Mouse (Mus musculus) embryonic facial prominence, embryonic 15.5 days (tissue): ENCODE measurements around the gene Tbc1d10b. TPM values are rescaled to one million over a fixed set of nuclear protein-coding genes. Genes with fewer than 3 reads are reported as not detected.

ENCODE experiments used
- ATAC-seq: fragments of 200-750 bp; cut with Nextera tagmentation; 2 replicates; pipeline ENCODE4 v1.8.0; 2017; ENCODE audit warnings: low read depth, moderate TSS enrichment; ENCODE audit not compliant: insufficient number of reproducible peaks, low FRiP score, low TSS enrichment
- H3K27ac ChIP-seq: fragments of 300-500 bp; sonication (generic); replicated peaks from 2 replicates; pipeline ENCODE4 v1.5.1; 2015; ENCODE audit warnings: mild to moderate bottlenecking, inconsistent platforms
- H3K27me3 ChIP-seq: fragments of 300-500 bp; sonication (generic); 2 replicates; pipeline ENCODE4 v1.6.1; 2015; ENCODE audit warnings: inconsistent platforms
- H3K36me3 ChIP-seq: fragments of 300-500 bp; sonication (generic); 2 replicates; pipeline ENCODE4 v1.6.1; 2015; ENCODE audit warnings: mild to moderate bottlenecking, inconsistent platforms
- H3K4me1 ChIP-seq: fragments of 300-500 bp; sonication (generic); 2 replicates; pipeline ENCODE4 v1.6.1; 2015; ENCODE audit warnings: inconsistent platforms
- H3K4me2 ChIP-seq: fragments of 300-500 bp; sonication (generic); replicated peaks from 2 replicates; pipeline ENCODE4 v1.6.1; 2015; ENCODE audit warnings: mild to moderate bottlenecking, inconsistent platforms
- H3K4me3 ChIP-seq: fragments of 300-500 bp; sonication (generic); replicated peaks from 2 replicates; pipeline ENCODE4 v1.5.1; 2015; ENCODE audit warnings: mild to moderate bottlenecking, inconsistent platforms
- H3K9ac ChIP-seq: fragments of 300-500 bp; sonication (generic); 2 replicates; pipeline ENCODE4 v1.6.1; 2015; ENCODE audit warnings: inconsistent platforms
- H3K9me3 ChIP-seq: fragments of 300-500 bp; sonication (generic); replicated peaks from 2 replicates; pipeline ENCODE4 v1.6.1; 2016; ENCODE audit warnings: inconsistent platforms
- WGBS: fragments of 180-500 bp; shearing (Covaris S2); methylation state at CpG from one replicate; pipeline ENCODE4 v1.1.7; 2015; 5-methylcytosine and 5-hydroxymethylcytosine counted together
- polyA plus RNA-seq: library from polyadenylated mRNA; unstranded; fragments of >200 nt; fragmentation: Nextera tagmentation; extraction: Ambion mirVana; gene quantifications from 2 replicates; pipeline ENCODE4 v1.2.1, GENCODE M21; 2015

Tbc1d10b gene
- polyA plus RNA-seq, 1 experiment from 2014 or later = 32.5 TPM

DNA sequence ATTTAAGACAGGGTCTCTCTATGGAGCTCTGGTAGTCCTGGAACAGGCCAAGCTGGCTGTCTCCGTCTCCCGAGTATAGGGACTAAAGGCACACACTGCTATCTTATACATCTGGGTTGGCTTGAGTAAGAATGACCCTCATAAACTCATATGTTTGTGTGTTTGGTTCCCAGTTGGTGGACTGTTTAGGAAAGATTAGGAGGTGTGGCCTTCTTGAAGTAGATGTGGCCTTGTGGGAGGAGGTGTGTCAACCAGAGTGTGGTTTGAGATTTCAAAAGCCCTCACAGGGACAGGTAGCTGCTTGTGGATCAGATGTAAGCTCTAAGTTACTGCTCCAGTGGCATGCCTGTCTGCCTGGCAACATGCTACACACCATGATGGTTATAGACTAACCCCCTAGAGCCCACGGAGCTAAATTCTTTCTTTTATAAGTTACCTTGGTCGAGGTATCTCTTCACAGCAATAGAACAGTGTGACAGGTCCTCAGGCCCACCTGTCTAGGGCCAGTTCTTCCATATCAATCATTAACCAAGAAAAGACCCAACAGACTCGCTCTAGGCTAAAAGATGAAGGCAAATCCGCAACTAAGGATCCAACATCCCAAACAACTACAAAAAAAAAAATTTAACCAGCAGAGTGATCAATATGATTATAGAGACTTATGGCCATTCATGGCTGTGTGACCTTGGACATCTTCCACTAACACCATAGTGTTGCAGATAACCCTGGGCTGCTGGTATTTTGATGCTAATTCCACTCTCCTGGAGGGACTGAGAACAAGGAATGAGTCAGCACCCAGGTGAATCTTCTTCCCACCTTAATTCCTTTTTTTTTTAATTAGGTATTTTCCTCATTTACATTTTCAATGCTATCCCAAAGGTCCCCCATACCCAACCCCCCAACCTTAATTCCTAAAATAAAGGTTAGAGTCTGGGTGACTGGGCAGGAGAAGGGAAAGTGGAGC is 15.5 kb upstream of the Tbc1d10b start:
- no peaks in the 10 kb centered on the region for H3K36me3 ChIP-seq
- H3K9ac ChIP-seq = no peak overlapping the region
- H3K4me2 ChIP-seq = no peak overlapping the region
- peaks cover under 1% of the 10 kb centered on the region; the same call in 1 of the 2 replicates for H3K4me1 ChIP-seq
- H3K27ac ChIP-seq = no peak overlapping the region
- 84% methylated on average over 6 of the region's 6 CpGs for WGBS
- no peak overlapping the region for H3K4me3 ChIP-seq
- ATAC-seq = no peak
- H3K9me3 ChIP-seq = no peaks in the 10 kb centered on the region
- no peaks in the 10 kb centered on the region for H3K27me3 ChIP-seq

DNA sequence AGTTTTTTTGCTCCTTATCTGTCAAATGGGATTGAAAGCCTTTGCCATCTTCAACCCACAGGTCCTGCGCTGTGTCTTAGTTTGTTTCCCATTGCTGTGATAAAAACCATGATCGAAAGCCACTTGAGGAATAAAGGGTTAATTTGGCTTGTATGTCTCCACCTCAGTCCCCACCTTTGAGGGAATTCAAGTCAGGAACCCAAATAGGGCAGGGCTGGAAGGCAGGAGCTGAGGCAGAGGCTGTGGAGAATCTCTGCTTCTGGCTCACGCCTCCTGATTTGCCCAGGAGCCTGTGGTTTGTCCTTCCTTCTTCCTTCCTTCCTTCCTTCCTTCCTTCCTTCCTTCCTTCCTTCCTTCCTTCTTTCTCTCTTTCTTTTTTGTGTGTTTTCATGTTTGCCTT is 14.8 kb upstream of the Tbc1d10b start:
- over 99% methylated on average over 3 of the region's 3 CpGs for WGBS
- ATAC-seq = no peak
- H3K9me3 ChIP-seq = no peaks in the 10 kb centered on the region

DNA sequence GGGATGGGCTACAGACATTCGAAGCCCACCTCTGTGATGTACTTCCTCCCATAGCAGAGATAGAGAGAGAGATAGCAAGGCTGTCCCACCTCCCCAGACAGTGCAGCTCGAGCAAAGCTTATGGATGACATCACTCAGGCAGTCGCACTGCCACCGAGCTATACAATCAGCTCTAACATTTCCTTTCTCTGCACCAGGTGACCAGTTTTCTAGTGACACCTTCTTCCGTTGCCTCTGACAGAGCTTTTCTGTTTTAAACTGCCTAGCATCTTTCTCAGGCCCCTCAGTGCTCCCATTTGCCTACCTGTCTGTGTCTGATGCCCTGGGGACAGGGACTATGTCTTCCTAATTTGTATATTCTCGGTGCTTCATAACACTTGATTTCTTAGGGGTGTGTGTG is 12.2 kb upstream of the Tbc1d10b start:
- Histone ChIP-seq H3K9ac (no peak overlapping the region), H3K9me3 (no peaks in the 10 kb centered on the region), H3K4me1 (peaks cover 3% of the 10 kb centered on the region; the same call in 1 of the 2 replicates), H3K27ac (no peak overlapping the region), H3K36me3 (no peaks in the 10 kb centered on the region), H3K27me3 (no peaks in the 10 kb centered on the region), H3K4me3 (no peak overlapping the region), H3K4me2 (no peak overlapping the region)
- no peak for ATAC-seq
- 69% methylated on average over 6 of the region's 6 CpGs for WGBS

More for the DNA sequence above, 14.8 kb upstream of the Tbc1d10b start:
- Histone ChIP-seq H3K4me1 (no peaks in the 10 kb centered on the region), H3K27ac (no peak overlapping the region), H3K9ac (no peak overlapping the region), H3K27me3 (no peaks in the 10 kb centered on the region), H3K4me2 (no peak overlapping the region), H3K4me3 (no peak overlapping the region), H3K36me3 (no peaks in the 10 kb centered on the region)

DNA sequence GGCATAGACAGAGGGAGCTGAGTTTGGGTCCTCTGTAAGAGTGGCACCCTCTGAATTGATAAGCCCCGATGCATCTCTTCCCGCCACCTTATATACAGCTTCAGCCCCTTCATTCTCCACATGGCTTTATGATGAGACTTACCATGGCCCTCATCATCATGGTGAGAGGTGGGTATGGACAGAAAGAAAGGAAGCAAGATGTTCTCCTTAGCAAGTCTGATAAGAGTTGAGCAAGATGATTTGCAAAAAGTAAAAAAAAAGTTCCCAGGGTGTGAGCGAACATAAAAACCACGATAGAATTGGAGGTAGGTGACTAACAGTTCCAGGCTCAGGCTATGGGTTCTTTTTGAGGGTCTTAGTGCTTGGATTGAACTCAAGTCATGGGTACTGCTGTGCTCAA is 10.4 kb upstream of the Tbc1d10b start:
- Histone ChIP-seq H3K4me1 (peaks cover 18% of the 10 kb centered on the region; the same call in 1 of the 2 replicates), H3K9me3 (no peaks in the 10 kb centered on the region), H3K4me2 (no peak overlapping the region), H3K9ac (no peak overlapping the region), H3K27me3 (no peaks in the 10 kb centered on the region), H3K36me3 (no peaks in the 10 kb centered on the region), H3K27ac (no peak overlapping the region), H3K4me3 (no peak overlapping the region)
- no peak for ATAC-seq
- WGBS = 85% methylated on average over 4 of the region's 4 CpGs

DNA sequence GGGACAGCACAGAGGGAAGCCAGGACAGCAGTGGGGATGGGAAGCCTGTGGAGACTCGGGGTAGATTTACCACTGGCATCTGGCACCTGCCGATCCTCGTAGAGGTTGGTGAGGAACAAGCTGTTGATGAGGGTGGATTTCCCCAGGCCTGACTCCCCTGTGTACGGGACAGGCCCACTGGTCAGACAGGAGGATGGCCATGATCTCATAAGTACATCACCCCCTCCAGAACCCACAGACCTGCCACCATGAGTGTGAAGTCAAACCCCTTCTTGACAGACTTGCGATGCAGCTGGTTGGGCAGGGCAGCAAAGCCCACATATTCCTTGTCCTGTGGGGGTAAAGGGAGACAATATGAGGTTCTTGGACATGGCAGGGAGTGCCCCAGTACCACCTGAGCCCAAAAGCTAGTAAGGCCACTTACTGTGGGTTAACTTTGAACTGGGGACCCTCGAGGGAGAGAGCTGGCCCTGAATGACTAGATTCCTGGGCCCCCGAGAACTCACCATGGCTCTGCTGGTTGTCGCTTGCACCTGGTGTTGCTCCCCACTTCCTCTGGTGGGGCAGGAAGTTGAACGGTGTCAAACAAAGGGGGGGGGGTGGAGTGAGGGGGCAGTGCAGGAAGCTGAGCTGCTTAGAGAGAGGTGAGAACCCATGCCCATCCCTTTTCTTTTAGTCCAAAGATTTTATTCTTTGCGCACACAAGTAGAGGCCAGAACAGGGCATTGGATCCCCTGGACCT is 9.8 kb upstream of the Tbc1d10b start:
- WGBS = 75% methylated on average over 10 of the region's 10 CpGs
- Histone ChIP-seq H3K4me3 (no peak overlapping the region), H3K4me1 (peaks cover 19% of the 10 kb centered on the region; the same call in 1 of the 2 replicates), H3K36me3 (no peaks in the 10 kb centered on the region), H3K4me2 (no peak overlapping the region), H3K9ac (no peak overlapping the region), H3K9me3 (no peaks in the 10 kb centered on the region), H3K27me3 (no peaks in the 10 kb centered on the region), H3K27ac (no peak overlapping the region)
- ATAC-seq = no peak

DNA sequence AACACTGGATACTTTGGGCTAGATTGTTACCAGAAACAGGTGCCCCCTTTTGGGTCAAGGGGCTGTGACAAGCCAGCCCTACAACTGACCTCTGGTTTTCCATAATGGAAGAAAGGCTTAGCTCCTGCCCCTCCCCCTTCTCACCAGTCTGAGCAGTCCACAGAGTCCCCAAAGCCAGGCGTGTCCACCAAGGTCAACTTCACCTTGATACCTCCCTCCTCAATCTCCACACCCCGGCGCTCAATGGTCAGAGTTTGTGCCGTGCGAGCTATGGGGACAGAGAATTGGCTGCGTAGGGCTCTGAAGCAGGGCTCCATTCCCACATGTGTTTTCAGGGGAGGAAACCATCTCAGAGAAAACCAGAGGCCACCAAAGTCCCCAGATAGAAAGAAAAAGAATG is 9.2 kb upstream of the Tbc1d10b start:
- no peak overlapping the region for H3K4me3 ChIP-seq
- H3K27me3 ChIP-seq = no peaks in the 10 kb centered on the region
- H3K9me3 ChIP-seq = no peaks in the 10 kb centered on the region
- H3K27ac ChIP-seq = no peak overlapping the region
- ATAC-seq = no peak
- no peaks in the 10 kb centered on the region for H3K36me3 ChIP-seq
- no peak overlapping the region for H3K4me2 ChIP-seq
- H3K4me1 ChIP-seq = peaks cover 19% of the 10 kb centered on the region; the same call in 1 of the 2 replicates
- 89% methylated on average over 6 of the region's 6 CpGs for WGBS
- no peak overlapping the region for H3K9ac ChIP-seq

DNA sequence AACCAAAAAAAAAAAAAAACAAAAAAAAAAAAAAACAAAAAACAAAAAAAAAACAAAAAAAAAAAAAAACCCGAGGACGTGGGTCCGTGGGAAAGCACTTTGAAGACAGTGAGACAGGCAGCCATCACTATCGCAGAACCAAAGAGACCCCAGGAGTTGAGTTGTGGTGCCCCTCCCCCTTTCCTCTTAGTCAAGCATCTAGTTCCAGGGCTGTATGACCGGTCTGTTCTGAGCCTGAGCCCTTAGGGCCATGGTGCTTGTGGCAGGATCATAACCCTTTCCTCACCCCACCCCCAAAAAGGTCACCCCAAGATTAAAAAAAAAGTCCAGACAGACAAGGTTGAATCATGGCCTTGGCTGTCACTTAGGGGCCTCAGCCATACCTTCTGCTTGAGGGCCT is 8.0 kb upstream of the Tbc1d10b start:
- ATAC-seq = no peak
- H3K9ac ChIP-seq = no peak overlapping the region
- H3K9me3 ChIP-seq = no peaks in the 10 kb centered on the region
- WGBS = 81% methylated on average over 5 of the region's 5 CpGs
- no peak overlapping the region for H3K27ac ChIP-seq
- no peak overlapping the region for H3K4me2 ChIP-seq
- no peak overlapping the region for H3K4me3 ChIP-seq
- no peaks in the 10 kb centered on the region for H3K27me3 ChIP-seq
- H3K4me1 ChIP-seq = peaks cover 19% of the 10 kb centered on the region; the same call in 1 of the 2 replicates
- no peaks in the 10 kb centered on the region for H3K36me3 ChIP-seq

GRCm38 (mm10) chr7:127214981-127215871 is 7.0 kb upstream of the Tbc1d10b start:
- WGBS = 21% methylated on average over 33 of the region's 33 CpGs
- Histone ChIP-seq H3K36me3 (no peaks in the 10 kb centered on the region), H3K9ac (peak overlapping the region; percentile 42), H3K4me1 (peaks cover 19% of the 10 kb centered on the region; the same call in 1 of the 2 replicates), H3K27ac (peak overlapping the region; percentile 18), H3K9me3 (no peaks in the 10 kb centered on the region), H3K4me3 (peak overlapping the region; percentile 41), H3K27me3 (no peaks in the 10 kb centered on the region), H3K4me2 (peak overlapping the region; percentile 64)
- ATAC-seq = no peak

GRCm38 (mm10) chr7:127214521-127214920 is 6.3 kb upstream of the Tbc1d10b start:
- Histone ChIP-seq H3K4me2 (peak overlapping the region; percentile 64), H3K27me3 (no peaks in the 10 kb centered on the region), H3K9ac (0 out of 2 replicates have a peak overlapping the region, but pooled peaks have one; percentile 12), H3K4me1 (peaks cover 21% of the 10 kb centered on the region; the same call in 1 of the 2 replicates), H3K9me3 (no peaks in the 10 kb centered on the region), H3K4me3 (peak overlapping the region; percentile 41), H3K27ac (peak overlapping the region; percentile 18), H3K36me3 (no peaks in the 10 kb centered on the region)
- no peak for ATAC-seq
- 36% methylated on average over 21 of the region's 21 CpGs for WGBS

DNA sequence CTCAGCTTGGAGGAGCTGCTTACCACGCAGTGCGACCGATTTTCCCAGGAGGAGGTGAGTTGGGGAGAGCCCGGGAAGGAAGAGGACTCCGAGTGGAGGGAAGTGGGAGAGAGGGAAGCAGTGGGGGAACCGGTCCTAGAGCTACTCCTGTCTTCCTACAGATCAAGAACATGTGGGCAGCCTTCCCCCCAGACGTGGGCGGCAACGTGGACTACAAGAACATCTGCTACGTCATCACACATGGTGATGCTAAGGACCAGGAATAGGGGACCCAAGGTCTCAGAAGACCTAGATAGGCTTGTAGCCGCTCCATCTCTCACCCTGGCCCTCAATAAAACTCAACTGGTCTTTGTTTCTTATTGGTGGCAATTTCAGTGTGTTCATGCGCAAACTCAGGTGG is 5.7 kb upstream of the Tbc1d10b start:
- H3K4me1 ChIP-seq = peaks cover 25% of the 10 kb centered on the region; the same call in 1 of the 2 replicates
- no peaks in the 10 kb centered on the region for H3K9me3 ChIP-seq
- H3K4me3 ChIP-seq = peak overlapping the region; percentile 41
- H3K9ac ChIP-seq = no peak overlapping the region
- 0 out of 2 replicates have a peak overlapping the region, but pooled peaks have one; percentile 18 for H3K27ac ChIP-seq
- no peak for ATAC-seq
- WGBS = 44% methylated on average over 12 of the region's 12 CpGs
- H3K27me3 ChIP-seq = no peaks in the 10 kb centered on the region
- no peaks in the 10 kb centered on the region for H3K36me3 ChIP-seq
- H3K4me2 ChIP-seq = peak overlapping the region; percentile 64
